Mouse (Mus musculus): ENCODE measurements around the gene Ovol2. TPM values are rescaled to one million over a fixed set of nuclear protein-coding genes. Genes with fewer than 3 reads are reported as not detected.

The Ovol2 gene
- total and polyA plus RNA-seq, 2 experiments from 2014 or later = 0.23 TPM; not detected in 1

DNA sequence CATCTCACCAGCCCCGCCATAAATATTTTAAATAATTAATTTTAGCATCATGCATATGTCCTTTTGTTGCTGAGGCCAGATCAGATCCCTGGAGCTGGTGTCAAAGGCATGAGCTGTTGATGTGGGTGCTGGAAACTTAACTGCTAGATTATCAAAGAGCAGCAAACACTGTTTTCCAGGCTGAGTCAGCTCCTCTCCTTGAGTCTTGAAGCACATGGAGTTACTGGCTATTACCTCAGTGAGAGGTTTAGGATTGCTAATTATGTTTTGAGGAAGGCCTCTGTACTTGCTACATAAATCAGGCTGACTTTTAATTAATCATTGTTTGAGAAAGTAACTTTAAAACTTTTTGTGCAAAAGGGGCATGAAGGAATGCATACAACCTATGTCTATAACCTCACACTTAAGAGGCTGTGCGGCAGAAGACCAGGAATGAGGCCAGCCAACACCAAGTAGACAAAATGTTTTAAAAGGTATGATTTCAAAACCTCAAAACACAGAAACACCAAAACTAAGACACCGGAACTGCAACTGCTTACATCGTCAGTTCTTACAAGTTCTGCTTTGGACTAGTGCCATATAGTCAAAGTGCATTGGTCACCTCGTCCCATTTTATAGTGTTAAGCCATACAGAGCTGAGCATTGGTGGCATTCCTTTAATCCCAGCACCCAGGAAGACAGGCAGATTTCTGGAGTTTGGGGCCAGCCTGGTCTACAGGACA is 67.4 kb downstream of the Ovol2 start:
- no peak for TF ChIP-seq CTCF (IDR thresholded peaks at IDR 0.05; ENCODE audit: low read depth)
- no peaks in the 10 kb centered on the region for H3K9me3 ChIP-seq (ENCODE audit: low read length)
- 71% methylated on average over 5 of the region's 5 CpGs for WGBS
- no peak overlapping the region for H3K4me2 ChIP-seq (ENCODE audit: low read depth)
- ATAC-seq = no peak
- no peak for DNase-seq
- peaks cover 14% of the 10 kb centered on the region for H3K4me1 ChIP-seq (ENCODE audit: insufficient read depth)
- H3K9ac ChIP-seq = no peak overlapping the region
- peaks cover under 1% of the 10 kb centered on the region; the same call in 1 of the 2 replicates for H3K36me3 ChIP-seq (ENCODE audit: insufficient read depth)
- no peaks in the 10 kb centered on the region for H3K27me3 ChIP-seq (ENCODE audit: insufficient read depth, low read length)
- H3K4me3 ChIP-seq (ENCODE audit: low read depth, low read length) = no peak overlapping the region
- H3K27ac ChIP-seq (ENCODE audit: low read depth, low read length) = no peak overlapping the region

DNA sequence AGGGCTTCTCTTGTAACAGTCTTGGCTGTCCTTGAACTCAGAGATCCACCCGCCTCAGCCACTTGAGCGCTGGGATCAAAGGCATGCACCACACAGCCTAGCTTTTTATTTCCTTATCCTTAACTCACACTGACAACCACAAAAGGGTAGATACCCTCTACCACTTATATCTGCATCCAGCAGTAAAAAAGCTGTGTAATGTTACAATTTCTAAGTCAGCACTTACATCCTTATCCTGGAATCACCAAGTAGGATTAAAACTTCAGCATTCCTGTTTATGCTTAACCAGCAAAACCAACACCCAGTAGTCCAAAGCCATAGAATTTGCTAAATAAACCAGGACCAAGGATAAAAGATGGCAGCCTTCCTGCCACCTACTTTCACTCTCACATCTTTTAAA is 69.1 kb downstream of the Ovol2 start:
- DNase-seq (no peak), ATAC-seq (no peak)
- Histone ChIP-seq H3K4me1 (ENCODE audit: insufficient read depth) (no peaks in the 10 kb centered on the region), H3K4me3 (ENCODE audit: low read depth, low read length) (no peak overlapping the region), H3K9me3 (ENCODE audit: low read length) (no peaks in the 10 kb centered on the region), H3K9ac (no peak overlapping the region), H3K36me3 (ENCODE audit: insufficient read depth) (peaks cover 18% of the 10 kb centered on the region), H3K27ac (ENCODE audit: low read depth, low read length) (no peak overlapping the region), H3K4me2 (ENCODE audit: low read depth) (no peak overlapping the region), H3K27me3 (ENCODE audit: insufficient read depth, low read length) (no peaks in the 10 kb centered on the region)
- TF ChIP-seq CTCF (IDR thresholded peaks at IDR 0.05; ENCODE audit: low read depth) = no peak
- WGBS = 91% methylated on average over 2 of the region's 2 CpGs

Other genes with a start within 250 kb of the Ovol2 start
- gene Mgme1, start 61.5 kb downstream of the Ovol2 start, total RNA-seq (2014; rRNA removed) = 5.2 and 5.4 TPM in 2 replicates
- gene Mgme1, start 61.5 kb downstream of the Ovol2 start, polyA plus RNA-seq (2015; fragmentation: Nextera tagmentation; extraction: Ambion mirVana) = 4.6 and 5.8 TPM in 2 replicates
- 69.7 and 71.6 TPM in 2 replicates for gene Snx5, start 61.2 kb downstream of the Ovol2 start, total RNA-seq (2014; rRNA removed)
- 41.2 and 45.9 TPM in 2 replicates for gene Snx5, start 61.2 kb downstream of the Ovol2 start, polyA plus RNA-seq (2015; fragmentation: Nextera tagmentation; extraction: Ambion mirVana)
- 17.0 and 28.6 TPM in 2 replicates for gene Kat14, start 36.8 kb upstream of the Ovol2 start, total RNA-seq (2014; rRNA removed)
- 15.4 and 20.4 TPM in 2 replicates for gene Kat14, start 36.8 kb upstream of the Ovol2 start, polyA plus RNA-seq (2015; fragmentation: Nextera tagmentation; extraction: Ambion mirVana)
- not detected in 2 replicates for gene Pet117, start 36.9 kb upstream of the Ovol2 start, total RNA-seq (2014; rRNA removed)
- 0.84 and 2.3 TPM in 2 replicates for gene Pet117, start 36.9 kb upstream of the Ovol2 start, polyA plus RNA-seq (2015; fragmentation: Nextera tagmentation; extraction: Ambion mirVana)
- 11.5 and 15.0 TPM in 2 replicates for gene Dzank1, start 195.3 kb upstream of the Ovol2 start, total RNA-seq (2014; rRNA removed)
- 6.6 and 9.2 TPM in 2 replicates for gene Dzank1, start 195.3 kb upstream of the Ovol2 start, polyA plus RNA-seq (2015; fragmentation: Nextera tagmentation; extraction: Ambion mirVana)
- 30.2 and 39.0 TPM in 2 replicates for gene Polr3f, start 195.6 kb upstream of the Ovol2 start, total RNA-seq (2014; rRNA removed)
- 15.4 and 20.2 TPM in 2 replicates for gene Polr3f, start 195.6 kb upstream of the Ovol2 start, polyA plus RNA-seq (2015; fragmentation: Nextera tagmentation; extraction: Ambion mirVana)
- gene Rbbp9, start 218.7 kb upstream of the Ovol2 start, total RNA-seq (2014; rRNA removed) = 20.7 and 21.6 TPM in 2 replicates
- gene Rbbp9, start 218.7 kb upstream of the Ovol2 start, polyA plus RNA-seq (2015; fragmentation: Nextera tagmentation; extraction: Ambion mirVana) = 30.3 and 38.0 TPM in 2 replicates
- gene Sec23b, start 224.1 kb upstream of the Ovol2 start, total RNA-seq (2014; rRNA removed) = 57.2 and 64.3 TPM in 2 replicates
- gene Sec23b, start 224.1 kb upstream of the Ovol2 start, polyA plus RNA-seq (2015; fragmentation: Nextera tagmentation; extraction: Ambion mirVana) = 50.8 and 56.7 TPM in 2 replicates